Mouse (Mus musculus) midbrain, embryonic 13.5 days (tissue): Measurements from ENCODE around the gene Nectin3. TPM values are rescaled to one million over a fixed set of nuclear protein-coding genes. Genes with fewer than 3 reads are reported as not detected.

Experiments
- ATAC-seq: fragments of 200-750 bp; cut with Nextera tagmentation; 2 replicates; pipeline ENCODE4 v1.8.0; 2017; ENCODE audit warnings: mild to moderate bottlenecking, moderate TSS enrichment, moderate library complexity
- H3K27ac ChIP-seq: fragments of 300-500 bp; sonication (generic); 2 replicates; pipeline ENCODE4 v1.5.1; 2015; ENCODE audit warnings: inconsistent platforms, mild to moderate bottlenecking, moderate library complexity
- H3K27me3 ChIP-seq: fragments of 300-500 bp; sonication (generic); 2 replicates; pipeline ENCODE4 v1.6.1; 2015; ENCODE audit warnings: mild to moderate bottlenecking, inconsistent platforms
- H3K36me3 ChIP-seq: fragments of 300-500 bp; sonication (generic); 2 replicates; pipeline ENCODE4 v1.6.1; 2015; ENCODE audit warnings: mild to moderate bottlenecking, inconsistent platforms
- H3K4me1 ChIP-seq: fragments of 300-500 bp; sonication (generic); replicated peaks from 2 replicates; pipeline ENCODE4 v1.6.1; 2015; ENCODE audit warnings: inconsistent platforms
- H3K4me2 ChIP-seq: fragments of 300-500 bp; sonication (generic); replicated peaks from 2 replicates; pipeline ENCODE4 v1.6.1; 2015; ENCODE audit warnings: moderate library complexity, mild to moderate bottlenecking, inconsistent platforms
- H3K4me3 ChIP-seq: fragments of 300-500 bp; sonication (generic); replicated peaks from 2 replicates; pipeline ENCODE4 v1.5.1; 2015; ENCODE audit warnings: mild to moderate bottlenecking, inconsistent platforms
- H3K9ac ChIP-seq: fragments of 300-500 bp; sonication (generic); replicated peaks from 2 replicates; pipeline ENCODE4 v1.6.1; 2015; ENCODE audit warnings: mild to moderate bottlenecking, inconsistent platforms
- H3K9me3 ChIP-seq: fragments of 300-500 bp; sonication (generic); 2 replicates; pipeline ENCODE4 v1.6.1; 2016; ENCODE audit warnings: mild to moderate bottlenecking, inconsistent platforms
- WGBS: fragments of 180-500 bp; shearing (Covaris S2); methylation state at CpG from one replicate; pipeline ENCODE4 v1.1.7; 2015; 5-methylcytosine and 5-hydroxymethylcytosine counted together
- polyA plus RNA-seq: library from polyadenylated mRNA; unstranded; fragments of >200 nt; fragmentation: Nextera tagmentation; extraction: Ambion mirVana; gene quantifications from 2 replicates; pipeline ENCODE4 v1.2.1, GENCODE M21; 2015

Nectin3 gene
- polyA plus RNA-seq, 1 experiment from 2014 or later, result 30.5 TPM

- H3K36me3 ChIP-seq, result no peaks in the 10 kb centered on the region
- H3K4me2 ChIP-seq, result peak overlapping the region; percentile 89
- peak overlapping the region; percentile 93 for H3K9ac ChIP-seq
- H3K4me3 ChIP-seq, result peak overlapping the region; percentile 93
- peak overlapping the region; percentile 94 for H3K27ac ChIP-seq
- H3K27me3 ChIP-seq, result no peaks in the 10 kb centered on the region
- peak; percentile 95 for ATAC-seq
- under 1% methylated on average over 68 of the region's 78 CpGs for WGBS
- H3K9me3 ChIP-seq, result no peaks in the 10 kb centered on the region
- peaks cover 26% of the 10 kb centered on the region for H3K4me1 ChIP-seq
Measured at GRCm38 (mm10) chr16:46496889-46497685, 1.2 kb downstream of the Nectin3 start.

- H3K36me3 ChIP-seq, result no peaks in the 10 kb centered on the region
- WGBS, result under 1% methylated on average over 62 of the region's 96 CpGs
- H3K4me1 ChIP-seq, result peaks cover 26% of the 10 kb centered on the region
- H3K4me2 ChIP-seq, result peak overlapping the region; percentile 89
- H3K4me3 ChIP-seq, result peak overlapping the region; percentile 93
- H3K27me3 ChIP-seq, result no peaks in the 10 kb centered on the region
- H3K9me3 ChIP-seq, result no peaks in the 10 kb centered on the region
- peak; percentile 40 for ATAC-seq
- peak overlapping the region; percentile 94 for H3K27ac ChIP-seq
- H3K9ac ChIP-seq, result peak overlapping the region; percentile 93
Measured at GRCm38 (mm10) chr16:46496031-46496868, 2.1 kb downstream of the Nectin3 start.

- Histone ChIP-seq H3K4me3 (peak overlapping the region; percentile 93), H3K27ac (0 out of 2 replicates have a peak overlapping the region, but pooled peaks have one; percentile 94), H3K4me2 (peak overlapping the region; percentile 89), H3K36me3 (no peaks in the 10 kb centered on the region), H3K4me1 (peaks cover 26% of the 10 kb centered on the region), H3K27me3 (no peaks in the 10 kb centered on the region), H3K9ac (peak overlapping the region; percentile 93), H3K9me3 (no peaks in the 10 kb centered on the region)
- no peak for ATAC-seq
- WGBS, result 12% methylated on average over 3 of the region's 3 CpGs
Measured at GRCm38 (mm10) chr16:46495201-46495600, 3.1 kb downstream of the Nectin3 start.

- ATAC-seq, result peak; percentile 73
- no peaks in the 10 kb centered on the region for H3K9me3 ChIP-seq
Measured at GRCm38 (mm10) chr16:46487436-46488097, 10.8 kb downstream of the Nectin3 start.

GRCm38 (mm10) chr16:46477336-46477735 is 21.0 kb downstream of the Nectin3 start:
- Histone ChIP-seq H3K27me3 (no peaks in the 10 kb centered on the region), H3K4me3 (no peak overlapping the region), H3K4me2 (no peak overlapping the region), H3K36me3 (0 out of 2 replicates have a peak, but pooled peaks cover 3% of the 10 kb centered on the region), H3K4me1 (no peaks in the 10 kb centered on the region), H3K9me3 (no peaks in the 10 kb centered on the region), H3K9ac (no peak overlapping the region), H3K27ac (no peak overlapping the region)
- ATAC-seq, result no peak
- WGBS, result 81% methylated on average over 3 of the region's 3 CpGs

More at GRCm38 (mm10) chr16:46487436-46488097, 10.8 kb downstream of the Nectin3 start:
- no peak overlapping the region for H3K4me3 ChIP-seq
- peaks cover 5% of the 10 kb centered on the region for H3K4me1 ChIP-seq
- 58% methylated on average over 3 of the region's 3 CpGs for WGBS
- no peaks in the 10 kb centered on the region for H3K27me3 ChIP-seq
- no peak overlapping the region for H3K27ac ChIP-seq
- H3K36me3 ChIP-seq, result no peaks in the 10 kb centered on the region
- H3K9ac ChIP-seq, result no peak overlapping the region
- H3K4me2 ChIP-seq, result no peak overlapping the region

- H3K4me2 ChIP-seq, result no peak overlapping the region
- WGBS, result 97% methylated on average over 3 of the region's 3 CpGs
- H3K27me3 ChIP-seq, result no peaks in the 10 kb centered on the region
- no peaks in the 10 kb centered on the region for H3K9me3 ChIP-seq
- no peaks in the 10 kb centered on the region for H3K4me1 ChIP-seq
- peaks cover 17% of the 10 kb centered on the region for H3K36me3 ChIP-seq
- no peak overlapping the region for H3K27ac ChIP-seq
- no peak overlapping the region for H3K9ac ChIP-seq
- no peak for ATAC-seq
- H3K4me3 ChIP-seq, result no peak overlapping the region
Measured at GRCm38 (mm10) chr16:46451421-46451820, 46.9 kb downstream of the Nectin3 start.

- 88% methylated on average over 6 of the region's 6 CpGs for WGBS
- no peak for ATAC-seq
- Histone ChIP-seq H3K36me3 (peaks cover 14% of the 10 kb centered on the region), H3K4me2 (no peak overlapping the region), H3K27ac (no peak overlapping the region), H3K9ac (no peak overlapping the region), H3K9me3 (no peaks in the 10 kb centered on the region), H3K4me3 (no peak overlapping the region), H3K27me3 (no peaks in the 10 kb centered on the region), H3K4me1 (no peaks in the 10 kb centered on the region)
Measured at GRCm38 (mm10) chr16:46449013-46449412, 49.3 kb downstream of the Nectin3 start.

- no peaks in the 10 kb centered on the region for H3K9me3 ChIP-seq
- H3K4me3 ChIP-seq, result no peak overlapping the region
- H3K36me3 ChIP-seq, result peaks cover 16% of the 10 kb centered on the region
- no peak overlapping the region for H3K9ac ChIP-seq
- H3K4me2 ChIP-seq, result no peak overlapping the region
- no peak overlapping the region for H3K27ac ChIP-seq
- peak; percentile 85 for ATAC-seq
- H3K27me3 ChIP-seq, result no peaks in the 10 kb centered on the region
- 0 out of 2 replicates have a peak, but pooled peaks cover 2% of the 10 kb centered on the region for H3K4me1 ChIP-seq
- WGBS, result 49% methylated on average over 5 of the region's 5 CpGs
Measured at GRCm38 (mm10) chr16:46431317-46431716, 67.0 kb downstream of the Nectin3 start.

GRCm38 (mm10) chr16:46416177-46416576 is 82.1 kb downstream of the Nectin3 start:
- no peaks in the 10 kb centered on the region for H3K9me3 ChIP-seq
- no peak overlapping the region for H3K27ac ChIP-seq
- WGBS, result 94% methylated on average over 3 of the region's 3 CpGs
- no peak for ATAC-seq
- H3K27me3 ChIP-seq, result no peaks in the 10 kb centered on the region
- no peak overlapping the region for H3K9ac ChIP-seq
- H3K36me3 ChIP-seq, result peaks cover 16% of the 10 kb centered on the region; the same call in 1 of the 2 replicates
- H3K4me2 ChIP-seq, result no peak overlapping the region
- no peak overlapping the region for H3K4me3 ChIP-seq
- peaks cover under 1% of the 10 kb centered on the region for H3K4me1 ChIP-seq

- H3K27ac ChIP-seq, result no peak overlapping the region
- H3K4me1 ChIP-seq, result peaks cover 7% of the 10 kb centered on the region
- no peak overlapping the region for H3K4me3 ChIP-seq
- no peaks in the 10 kb centered on the region for H3K27me3 ChIP-seq
- H3K9me3 ChIP-seq, result no peaks in the 10 kb centered on the region
- no peak overlapping the region for H3K9ac ChIP-seq
- H3K4me2 ChIP-seq, result no peak overlapping the region
- WGBS, result 44% methylated on average over 3 of the region's 3 CpGs
- ATAC-seq, result peak; percentile 20; the same call in 1 of the 2 replicates
- 0 out of 2 replicates have a peak, but pooled peaks cover 8% of the 10 kb centered on the region for H3K36me3 ChIP-seq
Measured at GRCm38 (mm10) chr16:46410739-46411057, 87.6 kb downstream of the Nectin3 start.

GRCm38 (mm10) chr16:46410053-46410738 is 88.1 kb downstream of the Nectin3 start:
- no peak overlapping the region for H3K9ac ChIP-seq
- H3K27ac ChIP-seq, result no peak overlapping the region
- no peaks in the 10 kb centered on the region for H3K9me3 ChIP-seq
- H3K4me2 ChIP-seq, result no peak overlapping the region
- H3K27me3 ChIP-seq, result no peaks in the 10 kb centered on the region
- H3K4me3 ChIP-seq, result no peak overlapping the region
- WGBS, result 63% methylated on average over 6 of the region's 6 CpGs
- 0 out of 2 replicates have a peak, but pooled peaks cover 8% of the 10 kb centered on the region for H3K36me3 ChIP-seq
- no peak for ATAC-seq
- peaks cover 7% of the 10 kb centered on the region for H3K4me1 ChIP-seq
